Mouse (Mus musculus) large intestine, adult 2 months (tissue): ENCODE measurements at regions not wholly inside any gene's neighbourhood (a gene's known extent, or its start where the extent isn't known, plus 50 kb on each side); places are given as distances from the start of the nearest gene placed in this dataset.

Experiments
- DNase-seq: peaks from one replicate; pipeline ENCODE4 v3.0.0-alpha.2; 2012; ENCODE audit warnings: low read depth, low spot score
- WGBS: fragments of 180-500 bp; shearing (Covaris S2); methylation state at CpG from one replicate; pipeline ENCODE4 v1.1.7; 2018; 5-methylcytosine and 5-hydroxymethylcytosine counted together

DNA sequence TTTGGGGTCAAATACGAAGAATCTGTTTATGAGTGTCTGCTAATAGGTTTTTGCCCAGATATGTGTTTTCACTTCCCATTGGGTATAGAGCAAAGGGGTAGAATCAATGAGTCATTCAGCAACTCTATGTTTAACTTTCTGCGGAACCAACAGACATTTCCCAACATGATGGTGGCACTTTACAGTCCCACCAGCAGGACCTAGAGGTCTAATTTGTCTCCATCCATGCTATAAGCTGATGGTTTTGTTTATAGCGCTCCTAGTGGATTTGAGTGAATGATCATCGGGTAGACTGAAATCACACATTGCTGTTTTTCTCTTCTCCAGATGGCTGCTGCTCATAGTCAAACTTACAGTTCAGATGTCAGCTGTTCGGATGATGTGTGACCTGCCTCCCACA lies 99.7 kb upstream of the Arid5b start:
- DNase-seq, result no peak

DNA sequence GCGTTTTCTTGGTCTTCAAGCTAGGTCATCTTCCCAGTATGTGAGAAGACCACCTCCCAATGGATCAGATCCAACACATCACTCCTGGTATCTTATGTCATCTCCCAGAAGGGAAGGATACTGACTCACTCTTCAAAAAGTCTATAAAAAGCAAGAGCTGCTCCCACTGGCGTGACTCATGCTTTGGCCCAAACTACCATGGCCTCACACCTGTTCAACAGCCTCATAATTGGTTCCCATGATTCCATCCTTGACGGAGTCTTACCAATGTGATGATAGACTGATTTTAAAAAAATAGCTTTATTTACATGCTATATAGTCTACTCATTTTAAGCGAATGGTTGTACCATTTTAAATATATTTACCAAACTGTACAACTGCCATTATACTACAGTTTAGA lies 98.9 kb upstream of the Arid5b start:
- WGBS, result 87% methylated on average over 4 of the region's 4 CpGs
- no peak for DNase-seq

More for the DNA sequence above, 99.7 kb upstream of the Arid5b start:
- 88% methylated on average over 5 of the region's 5 CpGs for whole genome bisulfite sequencing

DNA sequence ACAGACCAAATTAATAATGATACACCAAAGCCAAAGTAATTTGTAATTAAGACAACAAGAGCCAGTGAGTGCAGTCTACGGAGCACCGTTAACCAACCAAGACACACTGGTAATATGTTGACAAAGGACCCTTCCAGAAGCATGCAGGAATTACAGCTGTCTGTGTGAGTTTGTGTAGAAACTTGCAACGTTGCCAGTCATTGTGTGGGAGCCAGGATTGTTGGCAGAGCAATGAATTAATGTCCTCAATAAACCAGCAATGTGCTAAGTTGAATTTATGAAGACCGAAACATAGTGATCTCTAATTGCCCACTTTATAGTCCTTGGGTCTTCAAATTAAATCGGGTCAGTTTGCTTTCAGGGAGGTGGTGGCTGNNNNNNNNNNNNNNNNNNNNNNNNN lies 95.3 kb upstream of the Arid5b start:
- 18% methylated on average over 5 of the region's 5 CpGs for WGBS
- DNase-seq, result no peak

DNA sequence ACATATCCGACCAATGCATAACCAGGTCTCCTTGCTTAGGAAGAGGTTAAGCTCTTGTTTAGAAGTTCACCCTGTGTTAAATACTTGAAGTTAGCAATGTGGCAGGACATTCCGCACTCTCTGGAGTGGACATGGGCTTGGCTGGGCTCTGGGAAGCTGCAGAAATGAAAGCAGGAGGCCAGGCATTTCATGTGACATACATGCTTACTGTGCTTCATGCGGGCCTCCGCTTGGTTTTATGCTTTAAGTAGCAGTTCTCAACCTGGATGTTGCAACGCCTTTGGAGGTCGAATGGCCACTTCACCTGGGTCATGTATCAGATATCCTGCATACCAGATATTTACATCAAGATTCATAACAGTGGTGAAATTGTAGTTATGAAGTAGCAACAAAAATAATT lies 93.2 kb upstream of the Arid5b start:
- WGBS, result 93% methylated on average over 6 of the region's 6 CpGs
- no peak for DNase-seq

DNA sequence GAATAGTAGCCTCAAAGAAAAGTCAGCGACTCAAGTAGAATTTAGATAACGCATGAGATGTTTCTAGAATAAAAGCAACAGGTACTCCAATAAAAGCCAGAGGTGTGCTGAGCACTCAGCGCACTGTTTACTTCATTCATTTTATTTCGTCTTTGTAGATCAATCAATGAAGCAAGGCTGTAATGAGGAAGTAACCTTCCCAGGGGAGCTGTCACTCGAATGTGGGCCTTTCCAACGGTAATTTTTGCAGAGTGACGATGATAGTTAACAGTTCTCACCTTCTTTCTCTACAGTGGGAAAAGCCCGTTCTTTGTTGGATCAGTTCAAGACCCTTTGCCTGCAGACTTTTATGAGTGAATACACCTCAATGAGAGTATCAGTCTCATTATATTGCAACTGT lies 92.4 kb upstream of the Arid5b start:
- no peak for DNase-seq
- 50% methylated on average over 8 of the region's 8 CpGs for WGBS

DNA sequence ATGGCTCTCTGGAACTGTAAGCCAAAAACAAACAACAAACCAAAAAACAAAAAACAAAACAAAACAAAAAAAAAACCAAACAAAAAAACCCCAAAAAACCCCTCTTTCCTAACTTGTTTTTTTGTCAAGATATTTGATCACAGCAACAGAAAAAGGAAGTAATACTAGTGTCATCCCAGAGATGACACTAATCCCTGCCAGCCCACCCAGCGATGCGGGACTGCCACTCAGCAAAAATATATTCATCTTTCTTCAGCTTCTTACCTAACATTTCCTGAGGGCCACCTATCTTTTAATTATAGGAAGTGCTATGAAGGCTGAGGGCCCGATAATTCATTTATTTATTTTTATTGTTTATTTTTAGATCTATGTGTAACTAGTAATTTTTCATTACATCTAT lies 88.3 kb upstream of the Arid5b start:
- 93% methylated on average over 3 of the region's 3 CpGs for WGBS
- no peak for DNase-seq

DNA sequence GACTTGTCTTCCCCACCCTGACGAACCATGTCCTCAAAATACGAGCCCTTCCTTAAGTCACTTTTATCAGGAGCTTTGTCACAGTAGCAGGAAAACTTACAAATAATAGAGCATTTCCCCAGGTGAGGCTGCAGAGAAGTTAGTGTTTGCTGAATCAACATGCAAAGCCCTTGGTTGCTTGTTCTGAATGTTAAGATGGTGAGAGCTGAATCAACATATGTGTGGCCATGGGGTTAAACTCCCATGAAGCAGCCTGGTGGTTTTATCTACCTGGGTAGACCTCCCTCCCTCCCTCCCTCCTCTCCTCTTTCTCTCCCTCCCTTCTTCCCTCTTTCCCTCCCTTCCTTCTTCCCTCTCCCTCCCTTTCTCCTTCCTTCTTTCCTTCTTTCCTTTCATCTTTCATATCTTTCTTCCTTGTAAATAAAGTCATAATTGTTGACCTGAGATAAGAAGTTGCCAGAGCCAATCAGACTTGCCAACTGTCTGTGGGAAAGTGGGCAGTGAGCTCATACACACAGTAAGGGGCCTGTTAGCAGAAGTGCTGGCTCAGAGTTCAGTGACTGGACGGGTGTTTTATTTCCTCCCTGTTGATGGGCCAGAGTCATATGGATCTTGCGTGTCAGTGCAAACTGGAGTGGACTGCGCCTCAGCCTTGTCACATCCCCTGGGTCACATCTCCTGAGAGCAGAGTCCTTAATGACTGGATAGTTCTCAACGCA lies 82.4 kb upstream of the Arid5b start:
- DNase-seq, result no peak
- WGBS, result 22% methylated on average over 6 of the region's 6 CpGs

DNA sequence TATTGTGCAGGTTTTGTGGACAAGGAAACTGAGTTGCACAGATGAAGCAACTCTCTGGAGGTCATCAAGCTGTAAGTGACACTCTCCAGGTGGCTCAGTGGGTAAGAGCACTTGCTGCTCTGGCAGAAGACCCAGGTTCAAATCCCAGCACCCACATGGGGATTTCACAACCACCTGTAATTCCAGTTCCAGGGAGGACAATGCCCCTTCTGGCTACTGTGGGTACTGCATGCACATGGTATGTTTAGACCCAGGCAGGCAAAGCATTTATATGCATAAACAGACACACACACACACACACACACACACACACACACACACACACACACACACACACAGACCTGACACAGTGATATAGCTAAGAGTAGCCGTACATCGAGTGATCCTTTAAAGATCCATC lies 80.6 kb upstream of the Arid5b start:
- 100% methylated on average over 2 of the region's 2 CpGs for WGBS
- DNase-seq, result no peak

DNA sequence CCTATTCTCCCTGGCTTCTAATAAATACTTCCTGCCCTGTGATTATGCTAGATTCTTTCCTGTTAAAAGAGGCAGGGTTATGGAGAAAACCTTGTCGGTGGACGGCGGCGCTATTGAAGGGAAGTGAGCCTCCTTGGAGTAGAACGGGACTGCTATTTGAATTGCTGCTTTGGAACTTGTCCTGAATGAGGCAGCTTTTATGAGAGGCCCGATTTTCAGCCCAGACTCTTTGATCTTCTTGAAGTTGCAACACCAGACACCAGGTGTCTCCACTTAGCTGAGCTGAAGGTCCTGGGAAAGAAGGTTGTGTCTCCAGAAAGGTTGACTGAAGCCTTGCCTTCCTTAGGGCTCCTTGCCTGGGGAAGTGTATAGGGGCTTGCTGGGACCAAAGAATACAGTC lies 78.4 kb upstream of the Arid5b start:
- 12% methylated on average over 6 of the region's 6 CpGs for WGBS

DNA sequence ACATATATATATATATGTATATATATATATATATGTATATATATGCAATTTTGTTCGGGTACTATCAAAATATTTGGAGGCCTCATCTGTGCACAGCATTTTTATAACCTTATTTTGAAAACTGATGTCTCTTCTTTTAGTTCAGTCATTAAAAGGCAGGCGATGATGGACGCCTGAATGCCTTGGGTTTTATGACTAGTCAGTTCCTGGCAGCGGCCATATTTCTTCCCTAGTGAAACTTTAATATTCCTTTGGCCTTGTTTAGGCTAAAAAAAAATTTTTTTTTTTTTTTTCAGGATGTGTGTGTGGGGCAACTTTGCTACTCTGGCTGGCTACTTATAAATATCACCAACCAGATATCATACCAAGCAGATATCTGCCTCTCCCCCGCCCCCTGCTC lies 78.0 kb upstream of the Arid5b start:
- 31% methylated on average over 5 of the region's 5 CpGs for WGBS
- no peak for DNase-seq

More for the DNA sequence above, 78.4 kb upstream of the Arid5b start:
- peak; percentile 78 for DNase-seq

DNA sequence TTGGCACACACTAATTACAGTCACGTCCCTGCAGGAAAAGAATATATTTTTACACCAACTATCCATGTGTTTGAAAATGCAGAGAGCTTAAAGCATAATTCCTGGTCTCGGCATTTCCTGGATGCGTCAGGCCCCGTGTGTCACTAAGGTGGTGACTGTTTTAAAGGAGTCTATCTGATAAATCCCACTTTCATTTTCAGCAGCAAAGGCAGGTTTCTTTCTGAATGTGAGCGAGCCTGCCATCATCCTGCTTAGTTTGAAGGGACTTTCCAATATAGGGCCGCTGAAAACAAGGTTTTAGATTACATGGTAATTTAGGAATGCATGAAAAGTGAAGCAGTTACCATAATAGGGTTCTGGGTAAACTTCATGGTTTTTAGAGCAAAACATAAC lies 77.5 kb upstream of the Arid5b start:
- 9% methylated on average over 6 of the region's 6 CpGs for WGBS
- DNase-seq, result no peak

DNA sequence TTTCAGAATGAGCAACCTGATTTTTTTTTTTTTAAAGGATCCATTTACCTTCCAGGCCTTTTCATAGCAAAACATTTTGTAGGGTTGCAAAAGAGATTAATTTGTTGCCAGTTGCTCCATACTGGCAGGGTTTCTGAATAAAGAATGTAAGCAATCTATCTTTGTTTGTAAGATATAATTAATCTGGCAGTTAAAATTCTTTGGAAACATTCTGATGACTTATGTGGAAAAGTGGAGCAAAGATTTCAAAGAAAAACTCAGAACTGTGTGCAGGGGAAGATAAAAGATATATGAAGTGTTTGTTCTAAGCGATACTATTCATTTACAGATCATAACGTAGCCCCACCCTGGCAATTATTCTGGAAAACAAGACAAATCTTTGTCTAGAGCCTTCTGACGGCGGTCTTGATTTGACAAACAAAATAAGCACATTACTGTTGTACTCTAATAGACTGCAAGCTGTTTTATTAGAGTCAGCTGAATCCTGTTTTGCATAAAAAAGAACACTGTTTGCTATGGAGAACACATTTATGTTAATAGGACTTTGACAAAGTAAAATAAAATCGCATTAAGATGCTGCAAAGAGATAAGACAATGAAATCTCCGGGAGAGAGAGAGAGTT lies 77.0 kb upstream of the Arid5b start:
- 14% methylated on average over 6 of the region's 6 CpGs for WGBS
- no peak for DNase-seq

DNA sequence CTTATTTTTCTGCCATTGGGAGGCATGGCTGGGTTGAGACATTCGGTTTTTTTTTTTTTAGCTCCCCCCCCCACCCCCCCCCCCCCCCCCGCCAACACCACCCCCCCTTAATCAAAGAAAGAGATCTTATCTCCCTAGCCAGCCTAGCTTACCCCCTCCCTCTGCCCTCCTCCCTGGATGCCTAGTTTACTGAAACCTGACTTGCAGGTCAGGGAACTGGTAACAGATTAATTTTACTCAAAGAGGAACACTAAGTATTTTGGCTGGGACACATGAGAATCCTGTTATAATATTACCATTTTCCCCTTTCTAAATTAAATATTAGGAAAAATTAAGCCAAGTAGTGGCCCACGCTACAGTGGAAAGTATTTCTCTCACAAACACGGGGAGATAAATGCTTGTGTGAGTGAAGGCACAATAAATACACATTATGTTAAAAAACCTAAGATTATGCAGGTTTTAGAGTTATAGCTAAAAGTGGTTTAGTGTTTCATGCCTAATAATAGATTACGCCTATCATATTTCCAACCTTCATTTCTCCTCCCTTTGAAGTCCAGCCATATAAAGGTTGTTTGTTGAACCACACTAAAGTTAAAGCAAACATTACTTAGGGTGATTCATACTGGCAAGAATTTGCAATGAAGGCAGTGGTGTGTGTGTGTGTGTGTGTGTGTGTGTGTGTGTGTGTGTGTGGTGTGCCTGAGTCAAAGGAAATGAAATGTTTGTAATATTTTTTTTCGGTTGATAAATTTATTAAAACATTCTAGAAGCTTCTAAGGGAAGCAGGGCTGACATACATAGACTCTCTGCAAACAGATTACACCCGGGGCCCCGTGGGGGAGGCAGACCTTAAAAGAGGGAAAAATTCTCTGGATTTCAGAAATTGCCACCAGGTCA lies 76.0 kb upstream of the Arid5b start:
- 5% methylated on average over 8 of the region's 8 CpGs for WGBS
- DNase-seq, result no peak

DNA sequence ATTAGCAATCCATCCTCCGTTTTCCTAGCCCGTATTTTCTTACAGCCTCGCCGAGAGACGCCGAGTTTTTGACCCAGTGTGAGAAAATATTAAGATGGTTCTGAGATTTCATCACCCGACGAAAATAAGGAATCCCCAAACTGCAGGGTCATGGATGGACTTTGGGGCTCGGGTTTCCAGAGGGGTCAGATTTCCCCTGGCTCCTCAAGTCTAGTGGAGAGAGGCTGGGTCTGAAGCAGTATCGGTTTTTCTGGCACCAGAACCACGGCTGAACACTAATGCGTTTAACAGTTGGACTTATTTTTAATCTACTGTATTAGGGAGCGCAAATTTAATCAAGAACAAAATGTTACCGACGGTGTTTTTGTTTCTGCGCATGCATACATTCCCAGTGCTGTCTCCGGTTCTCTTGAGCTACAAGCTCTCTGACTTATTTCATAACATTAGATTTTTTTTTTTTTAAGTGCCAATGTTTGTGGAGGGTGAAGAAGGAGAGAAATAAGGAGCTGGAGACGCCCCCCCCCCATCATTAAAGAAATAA lies 75.2 kb upstream of the Arid5b start:
- 68% methylated on average over 18 of the region's 18 CpGs for WGBS
- DNase-seq, result no peak

DNA sequence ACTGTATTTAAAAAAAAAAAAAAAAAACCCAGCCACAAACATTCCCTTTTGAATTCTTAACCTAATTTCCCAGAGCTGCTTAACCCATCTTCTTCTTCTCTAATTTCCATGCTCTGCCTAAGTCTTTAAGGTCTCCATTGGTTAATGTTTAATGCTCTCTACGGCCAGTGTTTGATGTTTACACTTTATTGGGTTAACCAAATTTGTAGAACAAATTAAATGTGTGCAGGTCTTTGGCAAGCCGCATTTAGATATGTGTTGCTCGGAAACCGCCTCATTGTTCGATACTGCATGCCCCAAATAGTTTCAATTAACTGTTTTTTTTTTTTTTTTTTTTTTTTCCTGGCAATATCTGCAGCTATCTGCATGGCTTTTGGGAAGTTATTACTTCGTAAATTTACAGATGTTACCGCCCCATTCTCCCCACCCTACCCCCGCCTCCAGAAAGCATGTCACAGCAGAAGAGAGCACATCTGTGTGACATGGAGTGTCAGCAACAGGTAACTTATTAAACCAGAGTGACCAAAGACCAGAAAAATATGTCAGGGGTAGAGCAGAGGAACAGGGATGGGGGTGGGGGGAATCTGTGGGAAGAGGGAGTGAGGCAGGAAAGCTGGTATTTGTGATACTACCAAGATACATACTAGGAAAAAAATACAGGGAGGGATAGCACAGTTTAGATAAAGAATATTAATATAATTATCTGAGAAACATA lies 73.5 kb upstream of the Arid5b start:
- no peak for DNase-seq
- 27% methylated on average over 8 of the region's 8 CpGs for WGBS

DNA sequence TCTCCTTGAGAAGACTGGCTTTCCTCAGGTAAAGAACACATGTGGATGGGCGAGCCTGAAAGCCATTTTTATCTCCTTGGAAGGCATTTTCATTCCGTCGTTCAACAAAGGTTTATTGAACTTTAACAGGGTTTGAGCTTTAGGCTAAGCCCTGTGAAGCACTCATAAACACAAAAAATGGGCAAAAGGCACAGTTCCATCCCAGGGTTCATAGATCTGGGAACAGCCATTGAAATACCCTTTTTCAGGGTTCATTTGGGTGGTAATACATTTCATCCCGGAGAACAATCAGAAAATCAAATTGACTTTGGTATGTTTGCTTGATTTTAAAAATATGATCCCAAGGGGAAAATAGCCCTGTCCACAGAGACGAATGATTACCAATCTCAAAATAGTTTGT lies 72.9 kb upstream of the Arid5b start:
- WGBS, result 29% methylated on average over 5 of the region's 5 CpGs
- no peak for DNase-seq

DNA sequence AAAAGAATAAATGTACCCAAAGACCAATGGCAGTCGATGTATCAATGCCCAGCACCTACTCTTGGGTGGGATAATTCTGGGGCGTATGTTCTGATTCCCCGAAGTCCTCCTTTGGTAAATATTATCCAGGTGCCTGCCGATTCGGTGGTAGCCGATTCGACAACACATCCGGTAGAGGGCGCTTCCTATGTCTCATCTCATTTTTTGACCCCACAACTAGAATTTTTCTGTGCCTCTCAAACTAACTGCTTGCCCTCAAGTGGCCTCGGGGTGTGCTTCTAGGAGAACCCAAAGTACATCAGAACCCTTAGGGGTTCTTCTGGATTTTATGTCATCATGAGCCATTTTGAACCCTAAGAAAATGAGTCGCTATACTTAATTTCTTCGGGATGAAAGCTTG lies 72.3 kb upstream of the Arid5b start:
- WGBS, result 93% methylated on average over 12 of the region's 12 CpGs
- DNase-seq, result no peak

DNA sequence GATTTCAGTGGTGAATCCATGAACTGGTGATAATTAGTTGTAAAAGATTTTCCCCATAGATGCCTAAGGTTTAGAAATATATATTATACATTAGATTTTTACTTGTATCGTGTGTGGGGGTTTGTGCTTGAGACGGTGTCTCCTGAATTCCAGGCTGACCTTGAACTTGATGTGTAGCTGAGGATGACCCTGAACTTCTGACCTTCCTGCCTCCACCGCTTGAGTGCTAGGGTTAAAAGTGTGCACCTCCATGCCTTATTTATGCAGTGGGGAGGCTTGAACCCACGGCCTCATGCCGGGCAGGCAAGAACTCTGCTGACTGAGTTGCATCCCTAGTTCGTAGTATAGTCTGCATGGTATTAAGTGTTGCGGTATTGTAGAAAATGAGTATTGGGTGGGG lies 69.3 kb upstream of the Arid5b start:
- WGBS, result 95% methylated on average over 7 of the region's 7 CpGs
- DNase-seq, result no peak

DNA sequence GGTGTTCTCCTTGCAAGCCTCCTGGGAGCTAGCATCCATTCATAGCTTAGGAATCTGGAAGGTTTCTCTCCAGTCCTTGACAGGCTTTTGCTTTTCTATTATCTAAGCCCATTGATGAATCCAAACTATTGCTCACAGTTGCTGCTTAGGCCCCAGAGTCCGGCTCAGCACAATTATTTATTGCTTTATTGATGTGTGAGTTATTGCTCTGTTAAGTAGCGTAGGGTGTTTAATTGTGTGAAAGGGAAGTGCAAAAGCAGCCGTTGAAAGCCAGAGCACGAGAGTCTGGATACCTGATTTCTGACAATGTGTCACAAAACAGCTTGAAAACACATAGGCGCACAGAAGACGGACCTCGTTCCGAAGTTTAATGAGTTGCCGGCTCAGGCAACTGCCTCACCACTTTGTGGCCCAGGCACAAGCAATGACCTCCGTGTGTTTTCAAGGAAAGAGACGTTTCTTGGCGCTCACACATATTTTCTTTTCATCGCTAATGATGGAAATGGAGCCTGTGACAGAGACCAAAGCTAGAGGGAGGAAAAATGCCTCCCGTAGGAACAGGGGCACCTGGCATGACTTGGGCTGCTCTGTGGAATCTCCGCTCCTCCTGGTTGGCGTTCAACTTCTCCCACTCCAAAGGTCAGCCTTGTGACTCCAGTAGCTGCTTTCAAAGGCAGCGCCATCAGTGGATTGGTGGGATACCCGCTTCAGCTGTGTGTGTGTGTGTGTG lies 66.6 kb upstream of the Arid5b start:
- DNase-seq, result no peak

More for the DNA sequence above, 66.6 kb upstream of the Arid5b start:
- 87% methylated on average over 18 of the region's 18 CpGs for WGBS
